Mouse (Mus musculus): ENCODE results near the gene Hdac9.

Hdac9 gene

DNA sequence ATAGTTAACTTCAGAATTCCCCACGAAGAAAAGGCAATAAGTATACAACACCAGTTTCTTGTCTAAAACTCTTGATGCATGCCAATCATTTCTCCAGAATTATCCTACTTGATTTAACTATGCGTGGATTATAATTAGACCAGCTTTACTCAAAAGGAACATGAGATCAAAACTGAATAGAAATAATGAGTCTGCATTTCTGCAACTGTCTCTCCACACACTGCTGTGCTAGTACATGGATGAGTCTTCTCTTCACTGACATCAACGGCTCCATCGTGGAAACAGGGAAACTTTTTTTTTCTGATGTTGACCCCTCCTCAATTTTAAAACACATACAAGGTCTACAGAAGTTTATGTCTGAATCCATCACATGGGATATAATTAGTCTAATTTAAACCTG, 334.4 kb downstream of the Hdac9 start:
- no peak for DNase-seq

DNA sequence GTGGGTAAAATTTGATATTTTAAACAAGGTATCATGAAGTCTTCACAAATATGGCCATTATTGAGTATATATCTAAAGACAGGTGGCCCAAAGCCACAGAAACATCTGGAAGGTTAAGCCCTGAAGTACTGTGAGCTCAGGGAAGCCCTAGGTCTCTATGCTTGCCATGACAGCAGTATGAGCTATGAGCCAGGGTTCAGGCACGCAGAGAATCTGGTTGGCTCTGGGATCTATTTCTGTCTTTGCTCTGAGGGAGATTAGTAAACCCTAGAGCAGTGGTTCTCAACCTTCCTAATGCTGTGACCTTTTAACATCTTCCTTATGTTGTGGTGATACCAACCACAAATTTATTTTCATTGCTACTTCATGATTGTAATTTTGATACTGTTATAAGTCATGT, 337.7 kb downstream of the Hdac9 start:
- DNase-seq = no peak

DNA sequence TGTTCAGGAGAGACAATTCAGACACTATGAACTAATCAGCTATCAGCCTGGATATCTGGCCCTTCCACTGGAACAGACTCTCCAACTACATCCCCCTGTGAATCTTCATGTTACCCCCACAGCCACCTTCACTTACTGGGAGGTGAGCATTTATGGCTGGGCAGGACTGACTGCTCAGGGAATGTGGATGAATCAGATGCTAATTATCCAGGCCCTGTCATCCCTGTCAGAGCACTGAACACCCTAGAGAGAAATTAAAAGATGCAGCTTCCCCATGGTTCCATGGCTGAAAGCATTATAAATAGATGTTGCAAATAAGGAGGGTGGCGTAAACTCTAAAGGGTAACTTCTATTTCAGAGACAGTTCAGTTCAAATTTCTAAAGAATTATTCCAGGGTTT, 345.8 kb downstream of the Hdac9 start:
- DNase-seq = no peak

DNA sequence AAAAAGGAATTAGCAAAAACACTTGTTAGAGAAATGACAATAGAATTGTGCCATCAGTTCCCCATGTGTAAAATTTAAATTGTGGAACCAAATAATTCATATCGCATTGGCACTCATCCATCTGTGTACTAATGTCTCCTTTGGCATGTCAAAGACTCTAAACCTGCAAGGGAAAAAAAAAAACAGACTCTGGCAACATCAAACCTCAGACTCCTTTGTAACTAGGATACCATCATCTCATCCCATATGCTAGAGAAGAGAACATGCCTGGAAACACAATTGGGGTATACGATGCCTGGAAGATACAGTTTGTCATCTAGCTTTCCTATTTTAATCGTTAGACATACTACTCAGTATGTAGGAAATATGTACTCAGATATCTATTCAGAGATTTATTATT, 347.4 kb downstream of the Hdac9 start:
- no peak for DNase-seq

DNA sequence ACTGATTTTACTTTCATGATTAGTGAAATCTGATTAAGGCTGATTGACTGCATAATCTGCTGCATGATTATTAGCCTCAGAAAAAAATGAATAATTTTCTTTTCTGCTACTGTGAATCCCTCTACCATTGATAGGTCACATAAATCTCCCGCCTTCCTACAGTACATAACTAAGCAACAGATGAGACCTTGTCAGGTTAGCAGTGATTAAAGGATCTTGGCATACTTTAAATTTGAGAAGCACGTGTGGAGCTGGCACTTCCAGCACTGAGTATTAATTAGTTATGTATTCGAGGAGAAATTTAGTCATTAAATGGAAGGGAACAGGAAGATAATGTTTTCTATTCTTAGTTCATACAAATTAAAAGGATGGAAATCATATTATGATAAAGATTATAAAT, 347.8 kb downstream of the Hdac9 start:
- no peak for DNase-seq

DNA sequence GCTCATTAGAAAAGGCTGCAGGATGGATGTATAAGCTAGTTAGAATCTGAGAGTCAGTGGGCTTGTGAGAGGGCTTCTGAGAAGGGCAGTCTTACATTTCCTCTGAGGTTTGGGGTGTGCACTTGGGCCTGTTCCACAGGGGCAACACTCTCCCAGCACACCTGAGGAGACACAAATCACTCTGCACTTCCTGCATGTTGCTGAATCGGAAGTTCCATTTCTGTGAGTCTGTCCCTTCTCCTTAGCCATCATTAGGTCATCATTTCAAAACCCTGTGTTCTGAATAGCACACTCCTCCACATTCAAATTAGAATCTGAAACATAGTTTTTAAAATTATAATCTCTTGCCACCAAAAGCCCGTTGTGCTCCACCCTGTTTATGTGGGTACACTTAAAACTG, 354.6 kb downstream of the Hdac9 start:
- no peak for DNase-seq

DNA sequence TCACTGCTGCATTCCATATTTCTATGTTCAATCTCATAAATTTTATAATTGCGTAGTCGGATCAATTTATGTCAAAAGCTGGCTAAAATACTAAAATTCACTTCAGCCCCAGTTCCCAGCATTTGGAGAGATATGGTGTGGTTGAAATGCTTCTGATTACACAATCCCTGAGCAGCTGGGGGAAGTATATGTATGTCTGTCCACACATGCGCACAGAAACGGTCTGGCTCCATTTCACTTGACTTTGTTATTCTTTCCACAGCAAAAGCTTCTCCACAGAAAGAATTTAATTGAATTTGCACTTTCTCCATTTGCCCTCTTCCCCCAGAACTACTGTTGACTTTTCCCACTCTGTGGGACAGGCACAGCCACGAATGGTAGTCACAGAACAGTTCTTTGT, 357.9 kb downstream of the Hdac9 start:
- DNase-seq = no peak

DNA sequence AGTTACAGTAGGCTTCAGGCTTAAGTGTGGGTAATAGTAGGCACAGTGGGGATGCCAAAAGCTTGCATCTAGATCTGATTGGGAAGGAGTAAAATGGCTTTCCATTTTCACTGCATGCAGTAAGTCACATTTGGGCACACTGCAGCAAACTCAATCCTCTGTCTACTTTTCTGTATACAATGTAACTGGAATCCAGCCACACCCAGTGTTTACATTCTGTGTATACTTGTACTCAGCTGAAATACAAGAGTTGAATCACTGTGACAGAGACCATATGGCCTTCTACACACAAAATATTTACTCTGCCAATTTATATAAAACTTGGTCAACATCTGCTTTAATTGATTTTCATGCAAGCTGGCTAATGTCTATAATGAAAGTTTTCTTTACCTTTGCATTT, 362.1 kb downstream of the Hdac9 start:
- DNase-seq = no peak

DNA sequence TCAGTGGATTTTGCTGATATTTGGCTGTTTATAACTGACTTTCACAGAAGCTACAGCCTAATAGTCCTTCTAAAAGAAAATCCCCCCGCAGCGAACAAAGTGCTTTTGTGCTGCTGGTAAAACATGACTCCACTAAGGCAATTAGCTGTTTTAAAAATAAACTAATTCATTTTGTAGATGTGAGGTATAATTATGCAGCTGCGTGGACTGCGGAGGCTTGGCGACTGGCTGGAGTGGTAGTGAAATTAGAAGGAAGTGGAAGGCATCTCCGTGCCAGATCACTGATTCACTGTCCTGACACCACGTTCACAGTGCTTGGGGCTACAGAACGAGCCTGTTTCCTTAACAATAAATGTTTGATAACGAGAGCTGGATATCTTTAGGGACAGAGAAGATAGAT, 366.6 kb downstream of the Hdac9 start:
- DNase-seq = no peak

DNA sequence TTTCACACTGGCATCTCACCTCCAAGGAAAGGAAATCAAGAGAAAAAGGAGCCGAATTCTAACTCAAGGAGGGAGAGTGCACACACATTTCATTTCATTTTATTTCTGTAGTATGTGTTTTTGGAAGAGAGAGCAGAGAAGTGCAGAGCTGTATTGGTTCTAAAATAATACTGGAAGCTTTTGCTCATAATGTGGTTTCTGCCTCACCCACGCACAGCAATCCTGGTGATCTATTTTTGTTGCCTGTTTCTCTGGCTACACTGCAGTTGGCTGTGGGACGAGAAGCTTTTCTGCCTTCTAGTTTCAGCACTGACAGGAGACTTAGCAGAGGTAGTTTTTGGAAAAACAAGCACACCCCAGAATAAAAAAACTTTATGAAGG, 387.7 kb downstream of the Hdac9 start:
- DNase-seq = no peak

DNA sequence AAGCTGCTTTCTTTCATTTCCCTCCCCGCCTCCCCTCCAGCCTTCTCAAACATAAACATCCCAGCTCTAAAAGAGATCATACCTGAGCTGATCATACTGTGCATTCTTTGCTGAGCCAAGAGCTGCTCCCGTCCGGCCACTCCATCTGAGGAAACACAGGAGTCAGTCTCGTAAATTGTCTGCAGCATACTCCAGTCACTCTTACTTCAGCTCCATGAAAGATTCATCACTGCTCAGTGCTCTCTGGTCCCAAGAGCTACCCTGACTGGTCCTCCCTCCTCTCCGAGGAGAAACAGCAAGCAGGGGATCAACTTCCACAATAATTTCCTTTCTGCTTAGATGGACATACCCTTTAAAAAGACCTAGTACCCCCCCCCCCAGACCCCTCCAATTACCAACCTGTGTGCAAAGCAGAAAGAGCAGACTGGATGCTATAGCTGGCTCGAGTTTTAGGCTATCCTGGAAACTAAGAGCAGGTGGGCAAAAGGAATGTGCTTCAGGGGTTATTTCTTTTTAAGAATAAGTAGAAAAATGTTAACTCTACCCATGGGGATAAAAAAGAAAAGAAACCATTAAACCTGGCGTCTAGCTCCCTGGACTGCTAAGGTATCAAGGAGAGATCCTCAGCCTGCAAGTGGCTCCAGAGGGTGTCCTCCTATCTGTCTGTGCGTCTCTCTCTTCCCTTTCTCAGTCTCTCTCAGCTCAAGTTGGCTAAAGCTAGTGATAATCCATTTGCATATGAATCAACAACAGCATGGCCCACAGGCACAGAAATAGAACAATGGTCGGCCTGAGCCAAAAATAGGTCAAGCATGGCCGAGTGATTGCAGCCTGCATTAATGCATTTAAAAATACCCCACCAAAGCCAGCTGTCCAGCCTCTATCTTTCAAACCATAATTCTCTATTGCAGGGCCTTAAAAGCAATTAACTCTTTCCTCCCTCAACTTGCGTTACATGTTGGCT, 388.4 kb downstream of the Hdac9 start:
- DNase-seq = no peak

DNA sequence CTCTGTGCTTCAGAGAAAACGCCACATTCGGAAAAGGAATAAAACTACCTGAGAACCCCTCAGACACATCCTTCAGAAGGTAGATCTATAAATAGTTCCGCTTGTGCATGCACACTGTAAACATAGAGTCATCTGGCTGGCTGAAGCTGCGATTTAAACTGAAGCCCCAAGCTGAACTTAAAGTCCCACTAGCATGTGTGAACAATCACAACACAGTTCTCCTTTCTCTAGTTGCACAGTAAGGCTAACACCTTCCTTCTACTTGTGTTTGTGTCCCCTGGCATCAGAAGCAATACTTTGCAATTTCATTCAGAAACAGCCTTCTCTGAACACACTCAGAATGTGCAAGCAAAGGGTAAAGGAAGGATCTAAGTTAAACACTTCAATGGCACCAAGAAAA, 389.1 kb downstream of the Hdac9 start:
- DNase-seq = no peak

DNA sequence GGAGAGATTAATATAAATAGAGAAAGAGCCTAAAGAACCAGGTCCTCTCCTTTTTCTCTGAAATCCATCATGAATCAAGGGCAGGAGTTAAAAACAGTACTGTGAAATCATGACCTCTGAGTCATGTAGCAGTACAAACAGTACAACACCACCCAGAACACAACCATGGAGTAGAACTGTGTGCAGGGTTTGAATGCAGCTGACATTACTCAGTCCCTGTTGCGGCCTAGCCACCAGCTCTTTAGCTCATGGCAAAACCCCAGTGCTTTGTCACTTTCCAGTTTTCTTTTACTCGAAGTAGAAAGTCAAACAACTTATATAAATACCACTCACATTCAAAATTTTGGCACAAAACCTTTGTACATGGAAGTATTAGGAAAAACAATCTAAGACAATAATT, 395.4 kb downstream of the Hdac9 start:
- no peak for DNase-seq

DNA sequence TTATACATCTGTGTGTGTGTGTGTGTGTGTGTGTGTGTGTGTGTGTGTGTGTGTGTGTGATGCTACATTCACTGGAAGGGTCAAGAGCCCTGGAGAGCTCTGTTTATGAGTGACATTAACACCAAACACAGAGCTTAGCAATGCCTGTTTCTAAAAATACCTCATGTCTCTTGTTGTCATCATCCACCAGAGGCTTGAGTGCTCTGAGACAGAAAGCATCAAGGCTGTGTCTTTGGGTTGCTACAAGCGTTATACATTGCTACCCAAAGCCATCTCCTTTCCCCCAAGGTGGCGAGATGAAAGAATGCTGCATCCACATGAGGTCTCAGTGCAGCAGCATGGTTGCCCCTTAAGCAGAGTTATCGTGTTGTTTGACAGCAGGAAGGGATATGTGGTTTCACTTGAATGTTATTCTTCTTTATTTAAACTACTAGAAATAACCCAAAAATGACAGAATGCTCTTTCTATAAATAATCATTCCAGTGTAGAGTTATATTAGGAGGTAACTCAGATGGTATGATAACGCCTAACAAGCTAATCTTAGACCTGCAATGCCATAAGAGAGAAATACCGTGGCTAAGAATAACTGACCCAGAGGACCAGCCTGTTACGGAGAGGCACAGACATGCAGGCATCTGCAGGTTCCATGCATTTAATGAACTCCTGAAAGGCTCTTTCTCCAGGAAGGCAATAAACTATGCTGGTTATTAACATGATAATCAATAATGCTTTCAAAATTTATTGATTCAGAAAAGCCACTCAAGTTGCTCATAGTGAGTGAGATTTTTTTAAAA, 399.9 kb downstream of the Hdac9 start:
- no peak for DNase-seq

DNA sequence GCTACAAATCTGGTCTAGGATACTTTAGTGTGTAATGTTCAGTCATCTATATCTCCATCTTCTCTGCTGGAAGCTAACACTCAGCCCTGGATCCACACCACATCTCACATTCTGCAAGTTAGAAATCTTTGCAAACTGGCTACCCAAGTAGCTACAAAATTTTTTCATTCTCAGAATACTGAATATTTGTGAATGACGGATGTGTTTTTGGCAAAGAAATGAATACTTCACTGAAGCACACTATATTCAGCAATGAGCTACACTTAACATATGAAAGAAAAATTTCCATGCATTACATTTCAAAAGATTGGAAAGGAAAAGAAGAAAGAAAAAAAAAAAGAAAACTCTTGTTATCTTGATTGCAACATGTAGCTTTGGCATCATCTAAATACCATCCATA, 410.6 kb downstream of the Hdac9 start:
- no peak for DNase-seq

DNA sequence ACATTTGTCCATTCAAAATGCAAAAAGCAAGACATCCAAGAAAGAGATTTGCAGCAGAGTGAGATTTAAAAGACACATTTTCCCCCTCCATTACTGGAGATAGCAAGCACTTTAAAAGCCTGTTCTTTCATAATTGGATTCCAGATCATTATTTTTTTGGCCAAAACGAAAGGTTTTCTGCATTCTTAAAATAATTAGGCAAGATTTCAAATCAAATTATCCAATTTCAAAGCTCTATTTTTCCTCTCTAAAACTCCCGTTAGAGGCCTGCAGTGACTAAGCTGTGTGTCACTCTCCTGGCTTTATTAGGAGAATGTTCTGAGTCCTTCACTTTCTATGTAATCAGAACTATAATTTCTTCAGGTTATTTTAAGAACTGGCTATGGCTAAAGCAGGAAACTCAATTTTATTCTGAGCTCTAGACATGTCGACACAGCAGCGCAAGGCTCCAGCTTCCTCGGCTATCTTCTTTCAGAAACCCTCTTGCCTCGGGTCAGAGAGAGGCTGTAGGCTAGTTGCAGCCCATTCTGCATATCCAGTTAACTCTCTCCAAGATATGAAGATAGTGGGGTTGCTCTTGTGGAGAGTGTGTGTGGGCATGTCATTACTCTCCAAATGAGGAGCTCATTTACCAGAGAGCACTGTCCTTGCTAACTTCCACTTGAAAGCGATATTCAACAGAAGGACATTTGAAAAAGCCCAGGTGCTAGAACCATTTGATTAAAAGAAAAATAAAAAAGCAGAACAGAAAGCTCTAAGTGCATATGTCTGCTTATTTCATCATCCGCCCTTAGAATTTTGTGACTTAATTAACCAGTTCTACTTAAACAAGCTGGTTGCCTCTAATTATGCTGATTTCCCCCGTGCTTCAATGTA, 417.9 kb downstream of the Hdac9 start:
- DNase-seq = no peak

DNA sequence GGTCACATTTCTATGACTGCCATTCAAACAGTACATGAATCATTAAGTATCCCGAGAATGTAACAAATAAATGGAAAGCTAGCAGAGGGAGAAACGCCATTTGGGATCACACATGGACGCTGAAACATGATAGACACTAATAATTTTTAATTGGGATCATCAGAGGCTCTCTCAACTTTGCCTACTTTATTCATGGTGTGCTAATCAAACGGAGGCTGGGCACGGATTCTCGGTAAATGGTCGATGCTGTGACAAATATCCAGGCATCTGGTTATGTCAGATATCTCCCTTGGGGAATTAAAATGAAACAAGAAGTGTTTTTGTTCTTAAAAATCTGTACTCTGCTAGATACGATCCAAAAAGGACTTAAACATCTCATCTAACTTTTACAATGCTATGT, 418.6 kb downstream of the Hdac9 start:
- DNase-seq = no peak

DNA sequence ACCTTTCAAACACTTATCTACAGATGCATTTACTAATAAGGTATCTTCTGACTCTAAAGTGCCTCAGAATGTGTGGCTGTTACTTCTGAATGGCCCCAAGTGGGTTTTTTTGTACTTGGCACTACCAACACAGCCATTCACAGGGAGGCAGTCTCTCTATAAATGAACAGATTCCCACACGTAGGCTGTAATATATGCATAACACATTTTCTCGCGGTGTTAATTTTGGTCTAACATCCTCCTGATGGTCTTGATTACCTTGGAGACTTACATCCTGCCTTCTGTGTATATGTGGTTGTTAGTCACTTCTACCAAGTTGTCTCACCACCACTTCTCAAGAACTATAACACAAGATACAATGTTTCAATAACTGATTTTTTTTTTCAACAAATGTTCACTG, 419.2 kb downstream of the Hdac9 start:
- DNase-seq = no peak

DNA sequence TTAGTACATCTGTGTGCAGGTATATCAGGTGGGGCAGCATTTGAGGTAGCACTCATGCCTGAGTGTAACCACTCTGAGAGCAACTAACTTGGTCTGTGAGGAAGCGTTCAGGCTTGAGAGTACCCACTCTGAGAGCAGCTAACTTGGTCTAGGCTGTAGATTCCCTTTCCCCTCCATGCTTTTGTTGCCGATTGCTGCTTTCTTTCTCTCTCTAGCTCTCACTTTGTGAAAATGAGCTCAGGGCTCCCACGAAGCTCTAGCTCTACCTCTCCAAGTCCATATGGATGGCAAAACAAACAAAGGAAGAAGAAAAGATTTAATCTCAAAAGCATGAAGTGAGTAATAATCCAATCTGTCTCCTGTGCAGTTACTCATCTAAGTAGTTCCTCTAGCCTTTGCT, 421.0 kb downstream of the Hdac9 start:
- no peak for DNase-seq

DNA sequence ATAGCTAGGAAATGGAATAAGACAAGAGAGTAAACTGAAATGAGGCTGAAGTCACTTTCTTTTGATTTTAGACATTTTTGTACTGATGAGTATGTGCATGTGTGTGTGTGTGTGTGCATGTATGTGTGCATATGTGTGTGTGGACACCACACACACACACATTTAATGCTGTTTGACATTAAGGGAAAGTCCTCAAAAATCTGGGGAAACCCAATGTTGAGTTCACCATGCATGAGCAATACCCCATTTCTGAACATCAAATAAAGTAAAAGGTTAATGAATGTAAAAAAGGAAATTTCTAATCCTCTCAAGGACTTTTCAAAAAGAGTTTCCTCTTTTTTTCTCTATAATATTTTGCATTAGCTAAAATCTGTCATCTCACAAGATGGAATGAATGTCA, 427.3 kb downstream of the Hdac9 start:
- DNase-seq = no peak

DNA sequence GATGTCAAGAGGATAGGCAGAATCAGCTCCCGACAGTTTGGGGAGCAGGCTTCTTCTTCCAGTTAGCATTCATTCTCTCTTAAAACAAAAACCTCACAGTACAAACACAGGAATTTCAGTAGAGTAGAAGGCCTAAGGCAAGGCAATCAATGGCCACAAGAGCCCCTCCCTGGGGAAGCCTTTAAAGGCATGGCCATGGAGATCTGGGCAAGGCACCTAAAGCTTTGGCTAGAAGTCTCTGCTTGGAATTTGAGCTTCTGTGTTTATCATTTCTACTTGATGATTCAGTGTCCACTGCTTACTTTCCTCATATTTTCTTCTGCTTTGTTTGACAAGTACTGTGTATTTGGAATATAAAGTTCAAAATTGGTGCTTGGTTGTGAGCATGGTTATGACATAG, 429.2 kb downstream of the Hdac9 start:
- no peak for DNase-seq

DNA sequence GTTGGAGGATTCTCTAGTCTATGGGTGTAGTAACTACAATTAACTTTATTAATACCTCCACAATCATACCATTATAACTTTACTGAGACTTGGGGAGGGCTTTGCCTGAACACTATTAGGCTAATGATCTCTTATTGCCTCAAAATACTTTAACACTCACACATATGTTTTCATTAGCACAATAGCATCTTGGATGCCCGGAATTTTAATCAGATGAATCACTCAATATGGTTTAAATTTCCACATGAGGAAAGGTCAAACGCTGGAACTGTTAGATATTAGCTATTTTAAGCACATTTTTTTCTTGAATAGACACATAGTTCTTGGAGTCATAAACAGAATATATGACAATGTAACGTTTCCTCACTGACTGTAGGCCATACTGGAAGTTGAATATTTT, 429.9 kb downstream of the Hdac9 start:
- DNase-seq = no peak

DNA sequence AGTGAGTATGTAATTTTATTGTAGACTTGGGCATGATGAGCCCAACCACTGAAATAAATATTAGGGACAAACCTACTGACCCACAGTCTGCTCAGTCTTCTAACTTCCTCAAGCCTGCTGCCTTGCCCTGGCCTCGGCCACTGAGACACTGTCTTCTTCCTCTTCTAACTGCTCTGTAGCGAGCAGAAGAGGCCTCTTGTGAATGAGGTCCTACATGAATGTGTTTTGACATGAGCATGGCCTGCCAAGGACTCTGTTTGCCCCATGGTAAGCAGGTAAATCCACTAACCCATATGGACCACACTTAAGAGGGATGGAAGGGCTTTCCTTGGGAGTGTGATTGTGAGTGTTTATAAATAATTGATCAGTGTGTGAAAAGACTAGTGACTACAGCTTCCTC, 430.9 kb downstream of the Hdac9 start:
- no peak for DNase-seq
